Mouse (Mus musculus): ENCODE measurements around the gene Mrps17. TPM values are rescaled to one million over a fixed set of nuclear protein-coding genes. Genes with fewer than 3 reads are reported as not detected.
A peak's percentile ranks its signal among the peaks of the same experiment; 100 is the strongest.

Gene Mrps17
- total and polyA plus RNA-seq, 2 experiments from 2014 or later, result 173 to 196 TPM

DNA sequence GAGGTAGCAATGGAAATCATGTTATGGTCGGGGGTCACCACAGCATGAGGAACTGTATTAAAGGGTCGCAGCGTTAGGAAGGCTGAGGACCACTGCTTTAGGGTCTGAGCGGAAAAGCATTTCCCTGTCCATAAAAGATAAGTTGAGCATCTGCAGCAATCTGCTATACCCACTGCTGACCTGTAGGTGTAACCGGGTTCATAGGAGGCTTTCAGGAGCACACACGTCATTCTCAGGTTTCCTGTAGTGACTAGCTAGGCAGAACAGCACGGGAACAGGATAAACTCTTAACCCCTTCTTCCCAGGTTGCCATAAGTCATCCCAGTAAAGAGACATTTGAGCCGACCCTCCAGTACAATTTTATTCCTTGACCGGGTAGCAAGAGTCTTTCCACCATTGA lies 1.7 kb downstream of the Mrps17 start:
- Histone ChIP-seq H3K27ac (ENCODE audit: low read depth) (no peak overlapping the region), H3K9ac (replicated peaks; ENCODE audit: low read depth, low read length) (no peak overlapping the region), H3K36me3 (replicated peaks; ENCODE audit: control insufficient read depth, insufficient read depth, low read length) (peaks cover 33% of the 10 kb centered on the region), H3K9me3 (replicated peaks; ENCODE audit: control insufficient read depth, low read length) (no peaks in the 10 kb centered on the region), H3K27me3 (ENCODE audit: control insufficient read depth, insufficient read depth, low read length) (no peaks in the 10 kb centered on the region), H3K4me2 (ENCODE audit: low read depth, low read length) (no peak overlapping the region), H3K4me1 (ENCODE audit: control insufficient read depth, insufficient read depth) (0 out of 2 replicates have a peak, but pooled peaks cover 6% of the 10 kb centered on the region), H3K4me3 (ENCODE audit: low read depth, low read length) (no peak overlapping the region)
- no peak for ATAC-seq (ENCODE audit: insufficient read depth, low read depth)
- WGBS, result 77% methylated on average over 9 of the region's 9 CpGs
- TF ChIP-seq EP300 (IDR thresholded peaks at IDR 0.05; ENCODE audit: low read depth) (no peak), CTCF (IDR thresholded peaks at IDR 0.05; ENCODE audit: low read depth) (no peak)
- DNase-seq (ENCODE audit: low spot score), result no peak

DNA sequence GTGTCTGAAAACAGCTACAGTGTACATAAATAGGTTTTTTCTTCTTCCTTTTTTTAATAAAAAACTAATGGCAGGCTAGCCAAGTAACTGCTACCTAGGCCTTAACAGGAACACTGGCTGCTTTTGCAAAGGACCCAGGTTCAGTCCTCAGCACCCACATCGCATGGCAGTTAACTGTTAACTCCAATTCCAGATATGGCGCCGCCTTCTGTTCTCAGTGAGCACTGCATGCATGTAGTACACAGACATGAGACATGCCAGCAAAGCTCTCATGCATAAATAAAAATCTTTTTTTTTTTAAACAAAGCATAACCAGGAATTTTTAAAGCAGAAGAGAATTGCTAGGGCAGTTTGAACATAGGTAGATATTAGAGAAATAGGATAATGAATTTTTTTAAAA lies 4.9 kb downstream of the Mrps17 start:
- Histone ChIP-seq H3K4me1 (ENCODE audit: control insufficient read depth, insufficient read depth) (0 out of 2 replicates have a peak, but pooled peaks cover 6% of the 10 kb centered on the region), H3K9ac (replicated peaks; ENCODE audit: low read depth, low read length) (no peak overlapping the region), H3K4me3 (ENCODE audit: low read depth, low read length) (no peak overlapping the region), H3K36me3 (replicated peaks; ENCODE audit: control insufficient read depth, insufficient read depth, low read length) (peaks cover 33% of the 10 kb centered on the region), H3K9me3 (replicated peaks; ENCODE audit: control insufficient read depth, low read length) (no peaks in the 10 kb centered on the region), H3K27me3 (ENCODE audit: control insufficient read depth, insufficient read depth, low read length) (no peaks in the 10 kb centered on the region), H3K4me2 (ENCODE audit: low read depth, low read length) (no peak overlapping the region), H3K27ac (ENCODE audit: low read depth) (no peak overlapping the region)
- TF ChIP-seq CTCF (IDR thresholded peaks at IDR 0.05; ENCODE audit: low read depth), result no peak
- TF ChIP-seq EP300 (IDR thresholded peaks at IDR 0.05; ENCODE audit: low read depth), result no peak
- no peak for DNase-seq (ENCODE audit: low spot score)
- ATAC-seq (ENCODE audit: insufficient read depth, low read depth), result no peak
- 82% methylated on average over 3 of the region's 3 CpGs for WGBS

DNA sequence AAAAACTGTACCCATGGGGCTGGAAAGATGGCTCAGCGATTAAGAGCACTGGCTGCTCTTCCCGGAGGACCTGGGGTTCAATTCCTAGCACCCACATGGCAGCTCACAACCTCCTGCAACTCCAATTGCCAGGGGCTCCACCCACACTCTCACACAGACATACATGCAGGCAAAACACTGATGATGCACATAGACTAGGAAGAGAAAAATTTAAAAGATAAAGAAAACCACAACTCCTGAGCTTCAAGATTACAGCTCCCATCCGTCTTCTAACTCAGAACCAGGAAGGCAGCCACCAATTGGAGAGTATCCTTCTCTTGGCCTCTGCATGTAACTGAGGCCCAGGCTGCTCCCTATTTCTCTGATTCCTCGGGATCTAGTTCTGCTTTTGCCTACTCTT lies 9.0 kb downstream of the Mrps17 start:
- peaks cover 17% of the 10 kb centered on the region for H3K4me1 ChIP-seq (ENCODE audit: control insufficient read depth, insufficient read depth)
- 36% methylated on average over 4 of the region's 4 CpGs for WGBS
- peak overlapping the region; percentile 77 for H3K4me3 ChIP-seq (ENCODE audit: low read depth, low read length)
- H3K27ac ChIP-seq (ENCODE audit: low read depth), result peak overlapping the region; percentile 100
- peak overlapping the region; percentile 70 for H3K4me2 ChIP-seq (ENCODE audit: low read depth, low read length)
- no peaks in the 10 kb centered on the region for H3K9me3 ChIP-seq (replicated peaks; ENCODE audit: control insufficient read depth, low read length)
- no peaks in the 10 kb centered on the region for H3K27me3 ChIP-seq (ENCODE audit: control insufficient read depth, insufficient read depth, low read length)
- no peak for DNase-seq (ENCODE audit: low spot score)
- peak overlapping the region; percentile 95 for H3K9ac ChIP-seq (replicated peaks; ENCODE audit: low read depth, low read length)
- TF ChIP-seq CTCF (IDR thresholded peaks at IDR 0.05; ENCODE audit: low read depth) (no peak), EP300 (IDR thresholded peaks at IDR 0.05; ENCODE audit: low read depth) (no peak)
- no peak for ATAC-seq (ENCODE audit: insufficient read depth, low read depth)
- peaks cover 6% of the 10 kb centered on the region for H3K36me3 ChIP-seq (replicated peaks; ENCODE audit: control insufficient read depth, insufficient read depth, low read length)

DNA sequence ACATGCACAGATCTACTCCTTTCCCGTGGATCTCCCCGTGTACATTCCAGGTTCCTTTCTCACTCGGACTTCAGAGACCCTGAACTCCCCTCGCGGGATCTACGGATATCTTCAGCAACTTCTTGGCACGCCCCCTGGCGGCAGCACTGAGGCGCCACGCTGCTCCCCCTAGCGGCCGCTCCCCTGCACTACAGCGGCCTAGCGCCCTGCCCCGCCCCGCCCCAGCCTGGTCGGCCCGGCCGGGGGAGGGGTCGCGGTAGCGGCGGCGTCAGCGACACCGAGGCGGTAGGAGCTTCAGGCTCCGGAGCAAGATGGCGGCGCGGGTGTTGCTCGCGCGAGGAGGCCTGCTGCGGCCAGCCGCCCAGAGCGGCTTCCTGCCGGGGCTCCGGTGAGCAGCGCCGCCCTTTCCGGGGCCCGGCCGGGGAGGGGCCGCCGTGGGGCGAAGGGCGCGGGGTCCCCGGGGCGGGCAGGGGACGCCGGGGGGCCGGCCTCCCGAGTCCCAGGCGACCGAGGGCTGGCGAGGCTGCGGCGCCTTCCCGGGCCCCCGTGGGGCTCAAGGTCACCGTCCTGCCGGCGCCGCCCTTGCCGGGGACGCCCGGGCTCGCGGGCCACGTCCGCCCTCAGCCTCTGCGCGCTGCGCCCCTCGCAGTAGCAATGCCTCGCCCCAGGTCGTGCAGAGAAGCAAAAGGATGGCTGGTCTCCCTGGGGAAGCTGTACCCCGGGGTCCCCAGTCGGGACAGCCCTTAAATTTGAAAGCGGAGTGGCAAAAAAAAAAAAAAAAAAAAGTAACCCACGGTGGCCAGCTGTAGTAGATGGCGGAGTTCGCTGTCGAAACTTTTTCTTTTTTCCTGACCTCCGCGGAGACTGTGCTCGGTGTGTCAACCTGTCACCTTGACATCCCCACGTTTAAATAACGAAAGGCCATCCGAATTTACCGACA lies 9.8 kb downstream of the Mrps17 start, which contains the start of gene Nipsnap2:
Gene Nipsnap2, plus strand, starts transcription at position 230 of the 940 bp plus-strand sequence.
- H3K4me3 ChIP-seq (ENCODE audit: low read depth, low read length), result peak within 1 kb of the TSS; percentile 77
- peaks cover 25% of the 10 kb centered on the region for H3K4me1 ChIP-seq (ENCODE audit: control insufficient read depth, insufficient read depth)
- TF ChIP-seq CTCF (IDR thresholded peaks at IDR 0.05; ENCODE audit: low read depth) (peak; percentile 99), EP300 (IDR thresholded peaks at IDR 0.05; ENCODE audit: low read depth) (no peak)
- under 1% methylated on average over 78 of the region's 93 CpGs for WGBS
- H3K9ac ChIP-seq (replicated peaks; ENCODE audit: low read depth, low read length), result peak within 1 kb of the TSS; percentile 95
- H3K4me2 ChIP-seq (ENCODE audit: low read depth, low read length), result peak within 1 kb of the TSS; percentile 70
- ATAC-seq (ENCODE audit: insufficient read depth, low read depth), result peak; percentile 93
- DNase-seq (ENCODE audit: low spot score), result peak; percentile 90
- H3K27ac ChIP-seq (ENCODE audit: low read depth), result peak within 1 kb of the TSS; percentile 100
- H3K9me3 ChIP-seq (replicated peaks; ENCODE audit: control insufficient read depth, low read length), result no peaks in the 10 kb centered on the region
- no peaks in the 10 kb centered on the region for H3K36me3 ChIP-seq (replicated peaks; ENCODE audit: control insufficient read depth, insufficient read depth, low read length)
- H3K27me3 ChIP-seq (ENCODE audit: control insufficient read depth, insufficient read depth, low read length), result no peaks in the 10 kb centered on the region

DNA sequence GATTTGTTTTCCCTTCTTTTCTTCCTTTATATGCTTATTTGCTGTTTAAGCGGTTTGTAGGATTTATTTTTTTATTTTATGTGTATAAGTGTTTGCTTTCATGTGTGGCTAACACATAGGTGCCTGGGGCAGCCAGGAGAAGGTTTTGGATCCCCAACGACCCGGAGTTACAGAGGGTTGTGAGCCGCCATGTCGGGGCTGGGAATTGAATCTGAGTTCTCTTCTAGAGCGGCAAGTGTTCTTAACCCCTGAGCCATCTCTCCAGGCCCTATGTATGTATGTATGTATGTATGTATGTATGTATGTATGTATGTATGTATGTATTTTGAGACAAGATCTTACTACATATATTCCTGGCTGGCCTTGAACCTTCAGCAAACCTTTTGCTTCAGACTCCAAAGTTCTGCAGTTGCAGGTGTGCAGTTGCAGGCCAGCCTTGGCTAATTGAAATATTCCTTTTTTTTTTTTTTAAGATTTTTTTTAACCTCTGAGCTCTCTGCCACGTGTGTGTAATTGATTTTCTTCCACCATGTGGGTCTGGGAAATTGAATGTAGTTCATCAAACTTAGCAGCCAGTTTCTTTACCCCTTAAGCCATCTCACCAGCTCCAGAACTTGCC lies 10.6 kb downstream of the Mrps17 start:
- peak overlapping the region; percentile 77 for H3K4me3 ChIP-seq (ENCODE audit: low read depth, low read length)
- DNase-seq (ENCODE audit: low spot score), result peak; percentile 29

More for the DNA sequence above, 10.6 kb downstream of the Mrps17 start:
- H3K4me1 ChIP-seq (ENCODE audit: control insufficient read depth, insufficient read depth), result peaks cover 33% of the 10 kb centered on the region
- H3K9ac ChIP-seq (replicated peaks; ENCODE audit: low read depth, low read length), result peak overlapping the region; percentile 95
- H3K36me3 ChIP-seq (replicated peaks; ENCODE audit: control insufficient read depth, insufficient read depth, low read length), result no peaks in the 10 kb centered on the region
- H3K27ac ChIP-seq (ENCODE audit: low read depth), result peak overlapping the region; percentile 100
- H3K4me2 ChIP-seq (ENCODE audit: low read depth, low read length), result peak overlapping the region; percentile 70
- ATAC-seq (ENCODE audit: insufficient read depth, low read depth), result no peak
- no peaks in the 10 kb centered on the region for H3K9me3 ChIP-seq (replicated peaks; ENCODE audit: control insufficient read depth, low read length)
- 10% methylated on average over 7 of the region's 7 CpGs for WGBS
- TF ChIP-seq CTCF (IDR thresholded peaks at IDR 0.05; ENCODE audit: low read depth) (no peak), EP300 (IDR thresholded peaks at IDR 0.05; ENCODE audit: low read depth) (no peak)
- no peaks in the 10 kb centered on the region for H3K27me3 ChIP-seq (ENCODE audit: control insufficient read depth, insufficient read depth, low read length)
